In the genomic region with DNA sequence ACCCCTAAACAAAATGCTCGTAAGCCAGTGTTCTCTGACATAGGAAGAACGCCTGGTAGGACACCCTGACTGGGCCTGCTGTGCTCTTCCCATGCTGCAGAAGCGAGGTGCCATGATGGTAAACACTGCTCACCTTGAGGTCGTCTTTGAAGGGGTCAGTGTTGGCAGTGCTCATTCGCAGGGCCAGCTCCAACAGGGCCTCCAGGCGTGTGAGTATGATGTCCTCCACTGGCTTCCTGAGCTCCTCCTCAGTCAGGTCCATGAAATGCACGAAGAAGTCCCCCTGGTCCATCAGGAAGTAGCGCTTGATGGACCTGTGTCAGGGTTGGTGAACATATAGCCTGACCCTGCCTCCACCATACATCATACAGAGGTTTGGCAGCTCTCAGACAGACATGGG, we compare ENCODE assay signal across 26 mouse cellular contexts. TPM values are rescaled to one million over a fixed set of nuclear protein-coding genes. Genes with fewer than 3 reads are reported as not detected.
"Had no signal": no experiment of that assay in that cellular context is flagged by ENCODE, and none has a peak within 500 bp of the region (broad histone marks: within the 10 kb centered on the region; RNA-seq: fewer than 3 reads in every experiment).

No protein-coding gene starts in this region.

- ATAC-seq: liver, embryonic 12.5 days; midbrain, embryonic 16.5 days had no signal

- DNase-seq: lung, adult 18-20 months; lung, embryonic 14.5 days; lung, postnatal 10 days; midbrain, embryonic 14.5 days; retina, postnatal 1 day; right cerebral cortex, adult 18-20 months; right cerebral cortex, postnatal 25 days; right cerebral cortex, postnatal 4 days; spleen, adult 18-20 months; thymus, adult 18-20 months; thymus, postnatal 25 days had no signal

- H3K27me3 ChIP-seq: liver, embryonic 12.5 days; neural tube, embryonic 13.5 days; neural tube, embryonic 15.5 days had no signal

- H3K4me1 ChIP-seq: liver, embryonic 12.5 days; midbrain, embryonic 10.5 days; neural tube, embryonic 13.5 days; neural tube, embryonic 15.5 days had no signal

- H3K9ac ChIP-seq: liver, embryonic 12.5 days; liver, embryonic 14.5 days; lung, embryonic 14.5 days; neural tube, embryonic 13.5 days; neural tube, embryonic 15.5 days had no signal

- H3K4me2 ChIP-seq: liver, embryonic 12.5 days; lung, embryonic 14.5 days; neural tube, embryonic 13.5 days; neural tube, embryonic 15.5 days had no signal

- H3K9me3 ChIP-seq: liver, embryonic 12.5 days; midbrain, embryonic 10.5 days; neural tube, embryonic 13.5 days; neural tube, embryonic 15.5 days had no signal

- H3K27ac ChIP-seq: liver, embryonic 12.5 days; liver, embryonic 14.5 days; midbrain, embryonic 10.5 days; neural tube, embryonic 13.5 days; neural tube, embryonic 15.5 days had no signal

- H3K4me3 ChIP-seq: liver, embryonic 12.5 days; midbrain, embryonic 10.5 days; myocyte; neural tube, embryonic 13.5 days; neural tube, embryonic 15.5 days had no signal

RNA-seq across cellular contexts. Expression of a gene that starts 26.1 kb away (rescaled TPM):
- total RNA-seq: liver, adult 2 months had no signal
- polyA plus RNA-seq: liver, embryonic 12.5 days; liver, embryonic 14.5 days; liver, embryonic 16.5 days; neural tube, embryonic 11.5 days had no signal

RNA-seq across cellular contexts. Expression of a gene that starts 44.2 kb away (rescaled TPM):
- total RNA-seq: liver, adult 2 months; megakaryocyte, adult 5-6 weeks; megakaryocyte-erythroid progenitor cell, adult 5-6 weeks had no signal
- polyA plus RNA-seq: liver, adult 2 months; liver, embryonic 12.5 days; liver, embryonic 14.5 days; liver, embryonic 16.5 days; lung, embryonic 14.5 days; lung, embryonic 16.5 days; small intestine, adult 2 months; stomach, embryonic 14.5 days had no signal
